Mouse (Mus musculus): ENCODE data around the gene Plppr1. TPM values are rescaled to one million over a fixed set of nuclear protein-coding genes. Genes with fewer than 3 reads are reported as not detected.
A peak's percentile ranks its signal among the peaks of the same experiment; 100 is the strongest.

Gene Plppr1
- polyA plus RNA-seq, 1 experiment from 2014 or later: 0.29 TPM

GRCm38 (mm10) chr4:49144798-49145197 lies 85.7 kb downstream of the Plppr1 start:
- TF ChIP-seq EP300 (optimal IDR thresholded peaks at IDR 0.05) (no peak), CTCF (IDR thresholded peaks at IDR 0.05; ENCODE audit: low read depth) (no peak)
- H3K4me1 ChIP-seq (replicated peaks; ENCODE audit: control insufficient read depth, insufficient read depth): no peaks in the 10 kb centered on the region
- H3K27ac ChIP-seq (replicated peaks): no peak overlapping the region
- H3K9ac ChIP-seq (ENCODE audit: low read length): no peak overlapping the region
- H3K36me3 ChIP-seq (ENCODE audit: control insufficient read depth, insufficient read depth, low read length): no peaks in the 10 kb centered on the region
- no peaks in the 10 kb centered on the region for H3K27me3 ChIP-seq (ENCODE audit: control insufficient read depth, insufficient read depth, low read length)
- no peak overlapping the region for H3K4me3 ChIP-seq (ENCODE audit: low read depth, low read length)
- no peaks in the 10 kb centered on the region for H3K9me3 ChIP-seq (ENCODE audit: control insufficient read depth, low read length)
- DNase-seq (ENCODE audit: low spot score): no peak
- H3K4me2 ChIP-seq (replicated peaks; ENCODE audit: low read depth): no peak overlapping the region
- WGBS: 39% methylated on average over 4 of the region's 4 CpGs
- ATAC-seq (ENCODE audit: low FRiP score, low TSS enrichment): no peak

DNA sequence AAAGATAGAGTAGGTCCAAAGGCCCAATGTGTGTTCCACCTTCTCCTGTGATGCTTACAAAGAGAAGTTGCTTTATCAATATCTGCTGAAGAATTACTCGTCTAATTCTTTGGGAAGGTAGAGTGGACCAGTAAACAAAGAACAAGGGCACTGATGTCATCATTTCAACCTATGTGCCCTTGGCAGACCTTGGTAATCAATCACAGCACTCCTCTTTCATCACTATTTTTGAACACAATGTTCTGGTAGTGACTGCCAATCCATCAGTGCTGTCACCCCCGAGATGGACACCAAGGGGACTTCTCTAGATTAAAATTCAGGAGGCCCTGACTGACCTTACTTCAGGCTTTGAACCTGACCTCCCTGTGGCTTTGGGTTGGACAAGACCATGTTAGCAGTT lies 89.7 kb downstream of the Plppr1 start:
- WGBS: 47% methylated on average over 2 of the region's 2 CpGs
- no peak for TF ChIP-seq EP300 (optimal IDR thresholded peaks at IDR 0.05)
- no peak for TF ChIP-seq CTCF (IDR thresholded peaks at IDR 0.05; ENCODE audit: low read depth)
- ATAC-seq (ENCODE audit: low FRiP score, low TSS enrichment): no peak
- Histone ChIP-seq H3K27ac (replicated peaks) (no peak overlapping the region), H3K9me3 (ENCODE audit: control insufficient read depth, low read length) (no peaks in the 10 kb centered on the region), H3K36me3 (ENCODE audit: control insufficient read depth, insufficient read depth, low read length) (no peaks in the 10 kb centered on the region), H3K4me1 (replicated peaks; ENCODE audit: control insufficient read depth, insufficient read depth) (no peaks in the 10 kb centered on the region), H3K4me2 (replicated peaks; ENCODE audit: low read depth) (no peak overlapping the region), H3K9ac (ENCODE audit: low read length) (no peak overlapping the region), H3K27me3 (ENCODE audit: control insufficient read depth, insufficient read depth, low read length) (no peaks in the 10 kb centered on the region), H3K4me3 (ENCODE audit: low read depth, low read length) (no peak overlapping the region)
- DNase-seq (ENCODE audit: low spot score): no peak

DNA sequence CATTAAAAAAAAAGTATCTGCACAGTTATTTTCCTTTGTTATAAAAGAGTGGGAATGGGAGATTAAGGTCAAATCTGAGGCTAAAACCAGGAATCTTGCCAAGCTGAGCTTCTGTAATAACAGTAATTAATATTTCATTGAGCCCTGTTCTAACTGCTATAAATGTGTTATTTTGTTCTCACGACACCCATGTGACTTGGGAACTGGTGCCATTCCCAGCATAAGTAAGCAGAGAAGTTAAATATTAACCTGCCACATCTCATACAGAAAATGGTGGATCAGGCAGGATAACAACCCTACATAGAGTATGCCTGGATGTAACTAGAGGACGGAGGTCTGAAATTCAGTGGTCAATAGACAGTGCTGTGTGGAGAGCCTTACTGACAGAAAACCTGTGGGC lies 90.2 kb downstream of the Plppr1 start:
- WGBS: 62% methylated on average over 2 of the region's 2 CpGs
- no peaks in the 10 kb centered on the region for H3K27me3 ChIP-seq (ENCODE audit: control insufficient read depth, insufficient read depth, low read length)

GRCm38 (mm10) chr4:49153849-49154248 lies 94.8 kb downstream of the Plppr1 start:
- no peaks in the 10 kb centered on the region for H3K9me3 ChIP-seq (ENCODE audit: control insufficient read depth, low read length)
- H3K27me3 ChIP-seq (ENCODE audit: control insufficient read depth, insufficient read depth, low read length): no peaks in the 10 kb centered on the region
- peak; percentile 85 for DNase-seq (ENCODE audit: low spot score)
- no peak overlapping the region for H3K4me2 ChIP-seq (replicated peaks; ENCODE audit: low read depth)
- no peak overlapping the region for H3K4me3 ChIP-seq (ENCODE audit: low read depth, low read length)
- H3K36me3 ChIP-seq (ENCODE audit: control insufficient read depth, insufficient read depth, low read length): no peaks in the 10 kb centered on the region
- no peak overlapping the region for H3K27ac ChIP-seq (replicated peaks)
- WGBS: 42% methylated on average over 5 of the region's 5 CpGs
- H3K4me1 ChIP-seq (replicated peaks; ENCODE audit: control insufficient read depth, insufficient read depth): no peaks in the 10 kb centered on the region
- peak; percentile 86 for TF ChIP-seq CTCF (IDR thresholded peaks at IDR 0.05; ENCODE audit: low read depth)
- no peak for TF ChIP-seq EP300 (optimal IDR thresholded peaks at IDR 0.05)
- peak; percentile 79; the same call in 1 of the 2 replicates for ATAC-seq (ENCODE audit: low FRiP score, low TSS enrichment)
- no peak overlapping the region for H3K9ac ChIP-seq (ENCODE audit: low read length)

More for the DNA sequence above, 90.2 kb downstream of the Plppr1 start:
- Histone ChIP-seq H3K4me3 (ENCODE audit: low read depth, low read length) (no peak overlapping the region), H3K4me2 (replicated peaks; ENCODE audit: low read depth) (no peak overlapping the region), H3K4me1 (replicated peaks; ENCODE audit: control insufficient read depth, insufficient read depth) (no peaks in the 10 kb centered on the region), H3K9ac (ENCODE audit: low read length) (no peak overlapping the region), H3K9me3 (ENCODE audit: control insufficient read depth, low read length) (no peaks in the 10 kb centered on the region), H3K27ac (replicated peaks) (no peak overlapping the region), H3K36me3 (ENCODE audit: control insufficient read depth, insufficient read depth, low read length) (no peaks in the 10 kb centered on the region)
- DNase-seq (ENCODE audit: low spot score) (no peak), ATAC-seq (ENCODE audit: low FRiP score, low TSS enrichment) (no peak)
- no peak for TF ChIP-seq EP300 (optimal IDR thresholded peaks at IDR 0.05)
- no peak for TF ChIP-seq CTCF (IDR thresholded peaks at IDR 0.05; ENCODE audit: low read depth)

- DNase-seq (ENCODE audit: low spot score) (no peak), ATAC-seq (ENCODE audit: low FRiP score, low TSS enrichment) (no peak)
- WGBS: 73% methylated on average over 1 of the region's 1 CpGs
- Histone ChIP-seq H3K9me3 (ENCODE audit: control insufficient read depth, low read length) (no peaks in the 10 kb centered on the region), H3K27ac (replicated peaks) (no peak overlapping the region), H3K27me3 (ENCODE audit: control insufficient read depth, insufficient read depth, low read length) (no peaks in the 10 kb centered on the region), H3K9ac (ENCODE audit: low read length) (no peak overlapping the region), H3K4me3 (ENCODE audit: low read depth, low read length) (no peak overlapping the region), H3K4me1 (replicated peaks; ENCODE audit: control insufficient read depth, insufficient read depth) (no peaks in the 10 kb centered on the region), H3K36me3 (ENCODE audit: control insufficient read depth, insufficient read depth, low read length) (no peaks in the 10 kb centered on the region), H3K4me2 (replicated peaks; ENCODE audit: low read depth) (no peak overlapping the region)
- no peak for TF ChIP-seq EP300 (optimal IDR thresholded peaks at IDR 0.05)
- TF ChIP-seq CTCF (IDR thresholded peaks at IDR 0.05; ENCODE audit: low read depth): no peak
Observed at GRCm38 (mm10) chr4:49156781-49157180, 97.7 kb downstream of the Plppr1 start.

- Histone ChIP-seq H3K27ac (replicated peaks) (no peak overlapping the region), H3K9me3 (ENCODE audit: control insufficient read depth, low read length) (no peaks in the 10 kb centered on the region), H3K27me3 (ENCODE audit: control insufficient read depth, insufficient read depth, low read length) (no peaks in the 10 kb centered on the region), H3K36me3 (ENCODE audit: control insufficient read depth, insufficient read depth, low read length) (no peaks in the 10 kb centered on the region), H3K4me1 (replicated peaks; ENCODE audit: control insufficient read depth, insufficient read depth) (no peaks in the 10 kb centered on the region), H3K9ac (ENCODE audit: low read length) (no peak overlapping the region), H3K4me2 (replicated peaks; ENCODE audit: low read depth) (no peak overlapping the region), H3K4me3 (ENCODE audit: low read depth, low read length) (no peak overlapping the region)
- 86% methylated on average over 3 of the region's 3 CpGs for WGBS
- TF ChIP-seq EP300 (optimal IDR thresholded peaks at IDR 0.05) (no peak), CTCF (IDR thresholded peaks at IDR 0.05; ENCODE audit: low read depth) (no peak)
- DNase-seq (ENCODE audit: low spot score): no peak
- ATAC-seq (ENCODE audit: low FRiP score, low TSS enrichment): no peak
Observed at GRCm38 (mm10) chr4:49163285-49163684, 104.2 kb downstream of the Plppr1 start.

Data from stomach, postnatal 0 days (tissue).